Mouse (Mus musculus) heart, embryonic 15.5 days (tissue): ENCODE measurements around the gene Nrip1. TPM values are rescaled to one million over a fixed set of nuclear protein-coding genes. Genes with fewer than 3 reads are reported as not detected.
A peak's percentile ranks its signal among the peaks of the same experiment; 100 is the strongest.
"Not testable (repeated sequence)": the region's sequence is repeated elsewhere in the genome, so short reads cannot be mapped to it uniquely, and the experiment has no call there.

Experiments used
- ATAC-seq: fragments of 200-750 bp; cut with Nextera tagmentation; replicated peaks from 2 replicates; pipeline ENCODE4 v1.8.0; 2017; ENCODE audit warnings: low read depth, moderate TSS enrichment; ENCODE audit not compliant: insufficient number of reproducible peaks, insufficient read depth, low FRiP score
- H3K27ac ChIP-seq: fragments of 300-500 bp; sonication (generic); 2 replicates; pipeline ENCODE4 v1.5.1; 2015; ENCODE audit warnings: mild to moderate bottlenecking, inconsistent platforms
- H3K27me3 ChIP-seq: fragments of 300-500 bp; sonication (generic); 2 replicates; pipeline ENCODE4 v1.6.1; 2015; ENCODE audit warnings: inconsistent platforms
- H3K36me3 ChIP-seq: fragments of 300-500 bp; sonication (generic); 2 replicates; pipeline ENCODE4 v1.6.1; 2015; ENCODE audit warnings: mild to moderate bottlenecking, inconsistent platforms
- H3K4me1 ChIP-seq: fragments of 300-500 bp; sonication (generic); replicated peaks from 2 replicates; pipeline ENCODE4 v1.6.1; 2015; ENCODE audit warnings: inconsistent platforms
- H3K4me2 ChIP-seq: fragments of 300-500 bp; sonication (generic); 2 replicates; pipeline ENCODE4 v1.6.1; 2015; ENCODE audit warnings: inconsistent platforms, mild to moderate bottlenecking, moderate library complexity
- H3K4me3 ChIP-seq: fragments of 300-500 bp; sonication (generic); 2 replicates; pipeline ENCODE4 v1.5.1; 2015; ENCODE audit warnings: mild to moderate bottlenecking, inconsistent platforms
- H3K9ac ChIP-seq: fragments of 300-500 bp; sonication (generic); 2 replicates; pipeline ENCODE4 v1.6.1; 2015; ENCODE audit warnings: mild to moderate bottlenecking, inconsistent platforms
- H3K9me3 ChIP-seq: fragments of 300-500 bp; sonication (generic); replicated peaks from 2 replicates; pipeline ENCODE4 v1.6.1; 2016; ENCODE audit warnings: inconsistent platforms
- WGBS: fragments of 180-500 bp; shearing (Covaris S2); methylation state at CpG from one replicate; pipeline ENCODE4 v1.1.7; 2015; ENCODE audit warnings: mixed read lengths; 5-methylcytosine and 5-hydroxymethylcytosine counted together
- polyA plus RNA-seq: library from polyadenylated mRNA; unstranded; fragments of >200 nt; fragmentation: Nextera tagmentation; extraction: Ambion mirVana; gene quantifications from 2 replicates; pipeline ENCODE4 v1.2.1, GENCODE M21; 2015

Gene Nrip1
- polyA plus RNA-seq, 1 experiment from 2014 or later: 19.1 TPM

DNA sequence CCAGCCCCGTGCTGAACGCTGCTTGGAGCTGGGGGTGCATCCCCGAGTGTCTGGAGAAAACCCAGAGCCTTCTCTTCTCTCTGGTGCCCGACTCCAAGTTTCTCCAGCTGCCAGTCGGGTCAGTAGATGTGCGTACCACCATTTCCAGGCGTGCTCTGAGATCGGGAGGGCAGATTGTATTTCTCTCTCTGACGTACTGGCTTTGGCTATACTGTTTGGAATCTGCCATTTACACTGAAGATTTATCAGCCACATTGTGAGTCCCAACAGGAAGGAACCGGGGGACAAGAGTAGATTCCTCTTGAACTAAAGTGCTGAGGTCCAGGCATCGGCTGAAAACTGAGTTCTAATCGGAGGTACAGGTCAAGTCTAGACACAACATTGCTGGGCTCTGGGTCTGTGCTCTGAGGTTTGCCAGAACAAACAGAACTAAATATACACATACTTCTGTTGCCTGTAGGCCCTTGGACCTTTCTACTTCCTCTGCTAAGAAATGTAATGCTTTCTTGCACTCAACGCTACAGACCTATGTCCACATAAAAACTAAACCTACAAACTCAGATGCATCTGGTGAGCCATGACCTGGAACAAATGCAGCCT, 33.8 kb upstream of the Nrip1 start:
- H3K9me3 ChIP-seq: no peaks in the 10 kb centered on the region
- no peak overlapping the region; the same call in 1 of the 2 replicates for H3K4me3 ChIP-seq
- peak overlapping the region; percentile 51; the same call in 1 of the 2 replicates for H3K27ac ChIP-seq
- no peaks in the 10 kb centered on the region for H3K36me3 ChIP-seq
- 47% methylated on average over 13 of the region's 13 CpGs for WGBS
- ATAC-seq: no peak
- no peaks in the 10 kb centered on the region for H3K27me3 ChIP-seq
- no peak overlapping the region for H3K9ac ChIP-seq
- peaks cover 10% of the 10 kb centered on the region for H3K4me1 ChIP-seq
- H3K4me2 ChIP-seq: peak overlapping the region; percentile 39

DNA sequence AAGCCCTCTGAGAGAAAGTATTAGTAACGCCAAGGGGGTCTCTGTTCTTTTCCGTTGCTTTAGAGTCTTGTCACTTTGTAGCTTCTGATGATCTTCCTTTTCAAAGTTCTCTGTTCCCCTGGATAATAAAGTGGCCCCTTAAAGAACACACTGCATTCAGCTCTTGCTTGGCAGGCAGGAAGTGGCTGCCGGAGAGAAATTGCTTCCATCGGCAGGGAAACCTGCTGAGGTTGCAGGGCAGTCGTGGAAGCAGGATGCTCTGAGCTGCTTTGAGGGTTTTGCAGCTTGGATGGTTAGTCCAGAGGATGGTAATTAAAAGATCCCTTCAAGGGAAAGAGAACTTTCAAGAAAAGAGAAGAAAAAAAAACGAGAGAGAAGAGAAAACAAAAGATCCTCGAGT, 33.3 kb upstream of the Nrip1 start:
- no peaks in the 10 kb centered on the region for H3K36me3 ChIP-seq
- ATAC-seq: no peak
- H3K4me1 ChIP-seq: peaks cover 10% of the 10 kb centered on the region
- peak overlapping the region; percentile 39 for H3K4me2 ChIP-seq
- H3K27ac ChIP-seq: peak overlapping the region; percentile 51; the same call in 1 of the 2 replicates
- no peaks in the 10 kb centered on the region for H3K27me3 ChIP-seq
- H3K4me3 ChIP-seq: no peak overlapping the region; the same call in 1 of the 2 replicates
- no peaks in the 10 kb centered on the region for H3K9me3 ChIP-seq
- 34% methylated on average over 7 of the region's 7 CpGs for WGBS
- H3K9ac ChIP-seq: no peak overlapping the region

DNA sequence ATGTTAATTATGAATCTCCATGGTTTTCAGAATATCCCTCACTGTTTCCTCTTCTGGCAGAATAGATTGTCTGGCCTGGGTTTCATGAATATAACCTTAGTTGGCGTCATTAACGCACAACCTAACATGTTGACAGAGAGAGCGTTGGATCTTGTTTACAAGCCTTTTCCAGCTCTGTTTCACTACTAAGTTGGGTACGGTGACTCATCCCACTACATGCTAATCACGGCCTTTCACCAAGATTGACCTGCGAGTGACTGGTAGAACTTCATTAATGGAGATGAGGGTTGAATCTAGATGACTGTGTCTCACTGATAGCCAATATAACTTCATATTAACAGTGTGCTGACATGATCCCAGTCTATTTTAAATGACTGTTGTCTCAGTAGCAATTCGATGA, 32.7 kb upstream of the Nrip1 start:
- H3K27me3 ChIP-seq: no peaks in the 10 kb centered on the region
- no peaks in the 10 kb centered on the region for H3K36me3 ChIP-seq
- no peak overlapping the region for H3K4me2 ChIP-seq
- 0 out of 2 replicates have a peak overlapping the region, but pooled peaks have one; percentile 51 for H3K27ac ChIP-seq
- WGBS: 56% methylated on average over 7 of the region's 7 CpGs
- H3K9me3 ChIP-seq: no peaks in the 10 kb centered on the region
- H3K4me1 ChIP-seq: peaks cover 10% of the 10 kb centered on the region
- no peak overlapping the region for H3K4me3 ChIP-seq
- H3K9ac ChIP-seq: no peak overlapping the region
- ATAC-seq: no peak

DNA sequence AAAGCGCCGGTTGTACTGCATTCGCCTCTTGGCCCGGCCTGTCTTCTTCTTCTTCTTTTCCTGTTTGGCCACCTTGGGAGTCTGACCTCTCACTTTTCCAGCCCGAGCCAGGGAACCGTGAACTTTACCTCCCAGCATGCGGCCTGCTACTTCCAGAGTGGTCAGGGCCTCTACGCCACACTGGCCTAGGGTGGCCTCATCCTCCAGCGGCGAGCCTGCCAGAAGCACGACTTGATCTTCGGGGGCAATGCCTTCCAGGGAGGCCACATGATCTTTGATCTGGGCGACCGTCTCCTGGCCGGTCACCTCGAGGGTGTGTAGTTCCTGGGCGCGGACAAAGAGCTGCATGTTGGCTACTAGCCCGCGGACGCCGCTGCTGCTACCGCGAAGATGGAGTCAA, 29.7 kb upstream of the Nrip1 start:
- H3K4me3 ChIP-seq, ATAC-seq, H3K27me3 ChIP-seq, H3K27ac ChIP-seq, H3K9me3 ChIP-seq, H3K4me2 ChIP-seq, H3K36me3 ChIP-seq, H3K9ac ChIP-seq: not testable (repeated sequence)
- H3K4me1 ChIP-seq: peaks cover 10% of the 10 kb centered on the region
- 92% methylated on average over 24 of the region's 24 CpGs for WGBS

DNA sequence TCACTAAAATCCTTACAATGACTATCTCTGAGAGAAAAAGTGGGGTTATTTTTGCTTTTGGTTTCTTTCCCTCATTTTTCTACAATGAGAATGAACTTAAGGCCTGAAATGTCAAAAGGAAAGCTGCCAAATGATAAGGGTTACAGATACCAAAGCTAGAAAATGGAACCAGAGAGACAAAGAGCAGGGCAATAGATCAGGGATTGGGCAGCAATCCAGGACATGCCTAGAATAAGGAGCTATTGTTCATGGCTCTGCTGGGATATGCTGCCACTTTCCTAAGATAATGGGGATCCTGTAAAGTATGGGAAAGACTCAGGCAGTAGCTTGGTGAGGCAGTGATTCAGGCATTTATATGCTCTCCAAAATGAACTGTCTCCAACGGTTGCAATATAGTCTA, 22.9 kb upstream of the Nrip1 start:
- no peaks in the 10 kb centered on the region for H3K27me3 ChIP-seq
- no peak overlapping the region for H3K4me3 ChIP-seq
- H3K4me2 ChIP-seq: no peak overlapping the region
- H3K9ac ChIP-seq: no peak overlapping the region
- H3K4me1 ChIP-seq: peaks cover 7% of the 10 kb centered on the region
- H3K36me3 ChIP-seq: no peaks in the 10 kb centered on the region
- 32% methylated on average over 1 of the region's 1 CpGs for WGBS
- no peak for ATAC-seq
- no peaks in the 10 kb centered on the region for H3K9me3 ChIP-seq
- H3K27ac ChIP-seq: 0 out of 2 replicates have a peak overlapping the region, but pooled peaks have one; percentile 12

DNA sequence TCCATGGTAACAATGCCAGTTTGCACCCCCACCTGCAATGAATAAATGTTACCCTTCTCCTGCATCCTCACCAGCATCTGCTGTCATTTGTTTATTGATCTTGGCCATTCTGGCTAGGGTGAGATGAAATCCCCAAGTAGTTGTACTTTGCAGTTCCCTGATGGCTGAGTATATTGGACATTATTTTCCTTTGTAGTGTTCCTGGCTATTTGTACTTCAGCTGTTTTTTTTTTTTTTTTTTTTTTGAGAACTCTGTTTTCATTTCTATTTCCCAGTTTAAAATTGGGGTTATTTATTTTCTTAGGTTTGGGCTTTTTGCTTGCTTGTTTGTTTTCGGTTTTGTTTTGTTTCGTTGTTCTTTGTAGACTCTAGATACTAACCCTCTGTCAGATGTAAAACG, 19.6 kb upstream of the Nrip1 start:
- no peaks in the 10 kb centered on the region for H3K9me3 ChIP-seq
- no peaks in the 10 kb centered on the region for H3K27me3 ChIP-seq
- ATAC-seq: no peak
- H3K4me1 ChIP-seq: peaks cover 7% of the 10 kb centered on the region
- H3K4me3 ChIP-seq: no peak overlapping the region
- no peaks in the 10 kb centered on the region for H3K36me3 ChIP-seq
- no peak overlapping the region for H3K4me2 ChIP-seq
- no peak overlapping the region for H3K9ac ChIP-seq
- WGBS: 76% methylated on average over 3 of the region's 3 CpGs
- no peak overlapping the region for H3K27ac ChIP-seq

DNA sequence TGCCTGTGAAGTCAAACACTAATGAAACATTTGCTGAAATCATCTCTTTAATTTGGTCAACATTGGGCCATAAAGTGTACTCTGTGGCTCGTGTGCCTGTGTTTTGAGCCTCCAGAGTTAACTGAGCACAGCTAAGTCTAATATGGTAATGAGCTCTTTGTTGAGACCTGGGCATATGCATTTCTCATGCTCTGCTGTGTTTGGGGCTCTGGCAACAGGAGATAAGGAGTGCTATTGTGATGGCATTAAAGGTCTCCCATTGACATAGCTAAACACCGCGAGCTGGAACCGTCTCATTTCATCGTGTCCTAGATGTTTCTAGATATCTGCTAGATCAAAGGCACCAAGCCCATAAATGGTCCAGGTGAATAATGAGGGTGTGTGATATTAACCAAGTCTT, 12.9 kb upstream of the Nrip1 start:
- no peak overlapping the region for H3K4me2 ChIP-seq
- no peak for ATAC-seq
- 81% methylated on average over 5 of the region's 5 CpGs for WGBS
- H3K27me3 ChIP-seq: no peaks in the 10 kb centered on the region
- H3K9me3 ChIP-seq: no peaks in the 10 kb centered on the region
- H3K27ac ChIP-seq: no peak overlapping the region
- no peaks in the 10 kb centered on the region for H3K36me3 ChIP-seq
- H3K9ac ChIP-seq: no peak overlapping the region
- no peak overlapping the region for H3K4me3 ChIP-seq
- H3K4me1 ChIP-seq: no peaks in the 10 kb centered on the region

DNA sequence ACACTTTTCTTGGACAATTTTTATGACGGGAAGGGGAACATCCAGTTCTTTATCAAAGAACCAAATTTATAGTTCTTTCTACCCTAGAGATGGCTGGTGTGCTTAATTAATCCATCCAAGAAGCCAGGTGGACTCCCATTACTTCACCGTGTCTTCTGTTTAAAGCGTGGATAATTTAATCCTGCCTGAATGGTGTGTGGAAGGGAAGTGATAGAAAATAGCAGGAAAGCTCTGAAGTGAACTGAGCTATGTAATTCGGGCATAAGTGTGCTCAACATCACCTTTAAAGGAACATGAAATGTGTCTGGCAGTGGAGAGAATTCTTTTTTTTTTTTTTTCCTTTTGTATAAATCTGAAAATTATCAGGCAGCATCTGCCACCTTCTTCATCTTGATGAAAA, 12.4 kb upstream of the Nrip1 start:
- Histone ChIP-seq H3K36me3 (no peaks in the 10 kb centered on the region), H3K27me3 (no peaks in the 10 kb centered on the region), H3K9me3 (no peaks in the 10 kb centered on the region), H3K9ac (no peak overlapping the region), H3K4me3 (no peak overlapping the region), H3K4me2 (no peak overlapping the region), H3K4me1 (no peaks in the 10 kb centered on the region), H3K27ac (no peak overlapping the region)
- 87% methylated on average over 4 of the region's 4 CpGs for WGBS
- no peak for ATAC-seq

DNA sequence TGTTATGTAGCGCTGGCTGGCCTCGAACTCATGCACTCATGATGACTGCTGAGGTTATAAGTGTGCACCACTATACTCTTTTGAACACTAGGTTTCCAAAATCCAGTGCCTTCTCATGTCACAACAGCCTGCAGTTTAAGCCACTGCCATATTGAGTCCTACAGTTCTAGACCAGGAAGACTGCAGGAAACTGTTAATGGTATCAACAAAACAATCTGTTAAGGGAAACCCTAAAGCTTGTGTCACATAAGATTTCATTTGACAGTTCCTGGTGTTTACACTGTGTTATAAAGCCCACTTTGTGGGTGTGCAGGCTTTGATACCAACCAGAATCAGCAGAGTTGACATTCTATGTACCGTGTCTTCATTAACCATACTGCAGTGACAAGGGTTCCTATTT, 3.6 kb upstream of the Nrip1 start:
- no peaks in the 10 kb centered on the region for H3K9me3 ChIP-seq
- no peak overlapping the region for H3K27ac ChIP-seq
- H3K4me2 ChIP-seq: no peak overlapping the region
- WGBS: 86% methylated on average over 3 of the region's 3 CpGs
- H3K9ac ChIP-seq: no peak overlapping the region
- no peaks in the 10 kb centered on the region for H3K4me1 ChIP-seq
- no peaks in the 10 kb centered on the region for H3K27me3 ChIP-seq
- H3K4me3 ChIP-seq: no peak overlapping the region
- no peaks in the 10 kb centered on the region for H3K36me3 ChIP-seq
- ATAC-seq: no peak

DNA sequence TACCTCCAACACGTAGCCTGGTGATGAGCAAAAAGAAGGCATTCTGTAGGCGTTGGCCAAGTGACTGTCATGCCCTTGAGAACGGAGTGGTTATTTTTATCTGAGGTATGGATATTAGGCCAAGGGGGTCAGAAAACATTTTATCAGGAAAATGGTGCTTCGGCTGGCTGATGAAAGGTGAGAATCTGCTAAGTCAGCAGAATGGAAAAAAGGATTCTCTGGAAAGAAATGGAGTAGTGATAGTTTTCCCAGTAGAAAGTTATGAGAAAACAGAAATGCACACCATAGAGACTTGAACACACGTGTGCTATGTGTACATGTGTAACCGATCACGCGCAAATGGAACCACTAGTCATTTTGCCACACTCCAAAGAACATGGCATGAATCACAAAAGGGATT, 3.0 kb upstream of the Nrip1 start:
- H3K9ac ChIP-seq: no peak overlapping the region
- no peak overlapping the region for H3K27ac ChIP-seq
- H3K4me1 ChIP-seq: no peaks in the 10 kb centered on the region
- no peak overlapping the region for H3K4me2 ChIP-seq
- no peak overlapping the region for H3K4me3 ChIP-seq
- 79% methylated on average over 8 of the region's 8 CpGs for WGBS
- no peaks in the 10 kb centered on the region for H3K9me3 ChIP-seq
- no peak for ATAC-seq
- H3K36me3 ChIP-seq: no peaks in the 10 kb centered on the region
- no peaks in the 10 kb centered on the region for H3K27me3 ChIP-seq

DNA sequence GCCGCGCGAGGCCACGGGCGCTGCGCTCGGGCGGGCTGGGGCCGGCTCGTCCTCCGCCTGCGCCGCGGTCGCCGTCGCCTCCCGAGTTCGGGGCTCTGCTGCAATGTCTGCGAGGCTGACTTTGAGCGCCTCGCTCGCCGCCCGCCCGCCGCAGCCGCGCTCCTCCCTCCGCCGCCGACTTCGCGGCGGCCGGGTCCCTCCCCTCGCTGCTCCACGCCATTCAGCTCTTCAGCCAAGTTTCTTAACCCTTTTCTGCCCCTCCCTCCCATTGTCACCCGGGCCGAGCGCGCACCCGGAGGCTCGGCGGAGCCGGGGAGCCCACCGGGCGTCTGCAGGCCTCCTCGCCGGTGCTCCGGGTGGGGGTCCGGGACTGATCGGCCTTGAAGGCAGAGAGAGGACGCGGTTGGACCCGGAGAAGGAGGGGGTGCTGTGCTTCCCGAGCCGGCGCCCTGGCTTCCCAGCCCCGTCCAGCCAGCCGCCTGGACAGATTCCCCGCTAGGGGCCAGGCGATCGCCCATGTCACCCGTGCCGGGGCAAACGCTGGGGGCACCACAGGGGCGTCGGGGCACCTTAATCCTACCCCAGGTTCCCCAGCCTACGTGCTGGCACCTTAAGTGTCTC, 576 bp downstream of the Nrip1 start:
- WGBS: 0% methylated on average over 58 of the region's 70 CpGs
- peak; percentile 91 for ATAC-seq
- peaks cover 23% of the 10 kb centered on the region for H3K4me1 ChIP-seq

More for the DNA sequence above, 576 bp downstream of the Nrip1 start:
- Histone ChIP-seq H3K27ac (peak overlapping the region; percentile 99), H3K27me3 (no peaks in the 10 kb centered on the region), H3K36me3 (no peaks in the 10 kb centered on the region), H3K4me3 (peak overlapping the region; percentile 83), H3K4me2 (peak overlapping the region; percentile 74), H3K9me3 (no peaks in the 10 kb centered on the region), H3K9ac (peak overlapping the region; percentile 84)
